Mouse (Mus musculus) mouse embryonic stem cell (cell line): ENCODE results near the gene Gng2.

Experiments
- in situ Hi-C, 2 experiments: fragments of 300-500 bp; cut with MboI; formaldehyde crosslinking; loops; 1 replicate in 1 of 2; 3 replicates in 1 of 2; pipeline ENCODE4 v1.14.3; 2019 to 2020; ENCODE audit warnings: low sequenced_read_pairs in 2 of 2, low pct_unique_long_range_greater_than_20kb in 1 of 2, mixed read lengths in 1 of 2; ENCODE audit not compliant: unreplicated experiment in 1 of 2

Gene Gng2

GRCm38 (mm10) chr14:19955077-19955476, 22.4 kb downstream of the Gng2 start:
- in situ Hi-C loops, result loop anchor here in 1 of 2 experiments (25.0 kb wide), 1 partner anchor 107 kb away; no protein-coding TSS in a partner anchor

- in situ Hi-C loops, result loop anchor here in 1 of 2 experiments (25.0 kb wide), 1 partner anchor 111 kb away; no protein-coding TSS in a partner anchor
Observed at GRCm38 (mm10) chr14:19950812-19951211, 26.6 kb downstream of the Gng2 start.

GRCm38 (mm10) chr14:19949475-19949874, 28.0 kb downstream of the Gng2 start:
- in situ Hi-C loops, result no loop called here

GRCm38 (mm10) chr14:19946221-19946620, 31.2 kb downstream of the Gng2 start:
- in situ Hi-C loops, result no loop called here

- in situ Hi-C loops, result no loop called here
Observed at GRCm38 (mm10) chr14:19942732-19943131, 34.7 kb downstream of the Gng2 start.

GRCm38 (mm10) chr14:19942329-19942728, 35.1 kb downstream of the Gng2 start:
- in situ Hi-C loops, result no loop called here

- in situ Hi-C loops, result no loop called here
Observed at GRCm38 (mm10) chr14:19940066-19940465, 37.4 kb downstream of the Gng2 start.

- in situ Hi-C loops, result loop anchor here in 1 of 2 experiments (10.0 kb wide), 1 partner anchor 234 kb away; no protein-coding TSS in a partner anchor
Observed at GRCm38 (mm10) chr14:19938545-19938944, 38.9 kb downstream of the Gng2 start.

- in situ Hi-C loops, result loop anchor here in 1 of 2 experiments (10.0 kb wide), 1 partner anchor 230 kb away; no protein-coding TSS in a partner anchor
Observed at GRCm38 (mm10) chr14:19935084-19935483, 42.3 kb downstream of the Gng2 start.

GRCm38 (mm10) chr14:19933314-19933713, 44.1 kb downstream of the Gng2 start:
- in situ Hi-C loops, result loop anchor here in 1 of 2 experiments (10.0 kb wide), 1 partner anchor 229 kb away; no protein-coding TSS in a partner anchor

- in situ Hi-C loops, result no loop called here
Observed at GRCm38 (mm10) chr14:19927879-19928278, 49.5 kb downstream of the Gng2 start.

GRCm38 (mm10) chr14:19927156-19927555, 50.3 kb downstream of the Gng2 start:
- in situ Hi-C loops, result no loop called here

GRCm38 (mm10) chr14:19926312-19926711, 51.1 kb downstream of the Gng2 start:
- in situ Hi-C loops, result no loop called here

- in situ Hi-C loops, result no loop called here
Observed at GRCm38 (mm10) chr14:19925157-19925556, 52.3 kb downstream of the Gng2 start.

- in situ Hi-C loops, result no loop called here
Observed at GRCm38 (mm10) chr14:19924086-19924485, 53.3 kb downstream of the Gng2 start.

- in situ Hi-C loops, result no loop called here
Observed at GRCm38 (mm10) chr14:19920254-19920691, 57.2 kb downstream of the Gng2 start.

- in situ Hi-C loops, result no loop called here
Observed at GRCm38 (mm10) chr14:19919789-19920188, 57.6 kb downstream of the Gng2 start.

- in situ Hi-C loops, result no loop called here
Observed at GRCm38 (mm10) chr14:19917534-19917933, 59.9 kb downstream of the Gng2 start.

- in situ Hi-C loops, result no loop called here
Observed at GRCm38 (mm10) chr14:19916315-19916714, 61.1 kb downstream of the Gng2 start.

- in situ Hi-C loops, result no loop called here
Observed at GRCm38 (mm10) chr14:19912891-19913290, 64.5 kb downstream of the Gng2 start.

- in situ Hi-C loops, result no loop called here
Observed at GRCm38 (mm10) chr14:19905615-19906014, 71.8 kb downstream of the Gng2 start.
